Mouse (Mus musculus) E14TG2a.4 (cell line): ENCODE data around the gene Lhcgr.

Source experiments
- H3K27me3 ChIP-seq: 2 replicates; pipeline ENCODE4 v1.6.1; 2014; ENCODE audit warnings: low read length, control low read depth; ENCODE audit not compliant: insufficient read depth
- H3K36me3 ChIP-seq: 2 replicates; pipeline ENCODE4 v1.6.1; 2014; ENCODE audit warnings: low read length, control low read depth; ENCODE audit not compliant: insufficient read depth
- H3K4me1 ChIP-seq: replicated peaks from 2 replicates; pipeline ENCODE4 v1.6.1; 2014; ENCODE audit warnings: low read depth, low read length, control low read depth
- H3K4me3 ChIP-seq: replicated peaks from 2 replicates; pipeline ENCODE4 v1.5.1; 2014; ENCODE audit warnings: mild to moderate bottlenecking, low read length
- H3K9me3 ChIP-seq: 2 replicates; pipeline ENCODE4 v1.6.1; 2014; ENCODE audit warnings: low read length, control low read depth
- CTCF ChIP-seq: conservative IDR thresholded peaks from 2 replicates; pipeline ENCODE4 v1.5.1; 2014; ENCODE audit warnings: low read length
- NANOG ChIP-seq: IDR thresholded peaks from 2 replicates; pipeline ENCODE4 v1.6.1; 2014; ENCODE audit warnings: borderline replicate concordance, low read length, mixed read lengths
- POU5F1 ChIP-seq: IDR thresholded peaks from 2 replicates; pipeline ENCODE4 v1.6.1; 2014; ENCODE audit warnings: low read length, borderline replicate concordance

Lhcgr gene

DNA sequence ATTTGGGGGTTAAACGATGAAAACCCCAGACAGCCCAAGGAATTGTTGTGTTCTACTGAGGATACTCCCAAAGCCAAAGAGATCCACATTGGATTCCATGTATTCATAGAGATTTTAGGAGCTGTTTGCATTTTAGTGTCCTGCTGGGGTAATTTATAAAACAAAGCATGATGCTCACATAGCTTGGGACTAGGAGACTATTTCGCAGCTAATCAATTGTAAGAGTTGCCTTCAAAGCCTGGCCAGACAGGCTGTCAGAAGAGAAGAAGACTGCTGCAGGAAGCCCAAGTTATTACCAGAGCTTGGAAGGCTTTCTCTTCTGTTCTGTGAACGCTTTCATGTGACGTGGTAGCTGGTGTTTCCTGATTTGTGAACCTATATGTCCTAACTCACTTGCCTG, 5.4 kb downstream of the Lhcgr start:
- TF ChIP-seq NANOG (no peak), POU5F1 (no peak), CTCF (no peak)
- no peaks in the 10 kb centered on the region for H3K9me3 ChIP-seq
- peaks cover 12% of the 10 kb centered on the region for H3K27me3 ChIP-seq
- H3K4me1 ChIP-seq: peaks cover 3% of the 10 kb centered on the region; the same call in 1 of the 2 replicates
- no peaks in the 10 kb centered on the region for H3K36me3 ChIP-seq
- no peak overlapping the region for H3K4me3 ChIP-seq

DNA sequence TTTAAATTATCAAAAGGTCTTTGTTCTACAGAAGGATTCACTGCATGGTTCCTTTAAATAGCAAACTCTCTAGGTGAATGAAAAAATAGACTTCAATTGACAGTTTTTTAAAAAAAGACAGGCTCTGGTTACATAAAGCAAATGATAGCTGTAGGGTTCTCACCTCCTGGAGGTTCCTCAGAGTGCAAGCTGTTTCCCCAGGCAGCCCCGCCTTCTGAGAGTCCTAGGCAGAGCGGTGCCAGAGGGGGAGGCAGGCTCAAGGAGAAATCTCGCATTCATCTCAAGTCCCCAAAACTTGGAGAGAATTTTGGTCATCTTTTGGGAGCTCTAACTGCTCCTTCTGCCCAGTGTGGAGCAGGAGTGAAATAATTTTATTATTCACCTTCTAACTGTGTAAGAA, 12.6 kb downstream of the Lhcgr start:
- no peak overlapping the region for H3K4me3 ChIP-seq
- no peaks in the 10 kb centered on the region for H3K9me3 ChIP-seq
- peaks cover 7% of the 10 kb centered on the region; the same call in 1 of the 2 replicates for H3K4me1 ChIP-seq
- H3K36me3 ChIP-seq: no peaks in the 10 kb centered on the region
- TF ChIP-seq CTCF (no peak), NANOG (no peak), POU5F1 (no peak)
- peaks cover 13% of the 10 kb centered on the region for H3K27me3 ChIP-seq

DNA sequence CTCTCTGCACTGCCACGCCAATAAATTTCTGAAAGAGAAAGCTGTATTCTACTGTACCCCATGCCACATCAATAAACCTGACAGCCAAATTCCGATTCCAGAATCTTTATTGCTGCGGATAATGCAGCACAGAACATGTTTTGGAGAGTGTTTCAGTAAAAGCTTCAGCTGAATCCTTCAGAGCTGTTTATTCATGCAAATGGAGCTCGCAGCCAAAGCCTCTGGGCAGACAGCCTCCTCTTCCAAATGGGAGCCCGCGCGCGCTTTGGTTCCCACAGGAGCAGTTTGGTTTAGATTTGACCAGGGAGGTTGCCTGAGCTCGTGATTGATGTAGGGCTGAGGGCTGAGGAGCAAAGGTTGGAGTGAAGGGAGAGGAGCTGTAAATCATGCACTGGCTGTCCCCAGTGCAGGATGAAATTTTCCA, 17.7 kb downstream of the Lhcgr start:
- no peak overlapping the region for H3K4me3 ChIP-seq
- H3K4me1 ChIP-seq: peaks cover 5% of the 10 kb centered on the region; the same call in 1 of the 2 replicates
- TF ChIP-seq NANOG: no peak
- no peak for TF ChIP-seq POU5F1
- no peak for TF ChIP-seq CTCF
- H3K36me3 ChIP-seq: no peaks in the 10 kb centered on the region
- H3K27me3 ChIP-seq: peaks cover 21% of the 10 kb centered on the region
- no peaks in the 10 kb centered on the region for H3K9me3 ChIP-seq

DNA sequence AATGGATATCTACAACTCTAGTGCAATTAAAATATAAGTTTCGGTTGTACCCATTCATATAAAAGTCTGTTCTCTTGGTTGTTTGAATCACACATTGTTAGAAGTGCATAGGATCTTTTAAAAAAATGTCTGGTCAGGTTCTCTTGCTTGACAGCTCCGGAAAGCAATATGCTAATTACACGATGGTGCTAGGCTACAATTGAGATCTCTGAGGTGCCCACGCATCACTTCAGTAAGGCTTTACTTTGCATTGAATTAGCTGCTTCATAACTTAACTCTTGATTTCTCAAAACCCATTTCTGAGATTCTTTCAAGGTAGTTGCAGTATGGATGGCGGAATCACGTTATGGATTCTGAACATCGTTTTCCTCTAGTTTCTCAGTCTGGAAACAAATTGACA, 21.7 kb downstream of the Lhcgr start:
- Histone ChIP-seq H3K9me3 (no peaks in the 10 kb centered on the region), H3K36me3 (no peaks in the 10 kb centered on the region), H3K4me1 (no peaks in the 10 kb centered on the region), H3K4me3 (no peak overlapping the region), H3K27me3 (peaks cover 19% of the 10 kb centered on the region)
- TF ChIP-seq CTCF (no peak), NANOG (no peak), POU5F1 (no peak)

DNA sequence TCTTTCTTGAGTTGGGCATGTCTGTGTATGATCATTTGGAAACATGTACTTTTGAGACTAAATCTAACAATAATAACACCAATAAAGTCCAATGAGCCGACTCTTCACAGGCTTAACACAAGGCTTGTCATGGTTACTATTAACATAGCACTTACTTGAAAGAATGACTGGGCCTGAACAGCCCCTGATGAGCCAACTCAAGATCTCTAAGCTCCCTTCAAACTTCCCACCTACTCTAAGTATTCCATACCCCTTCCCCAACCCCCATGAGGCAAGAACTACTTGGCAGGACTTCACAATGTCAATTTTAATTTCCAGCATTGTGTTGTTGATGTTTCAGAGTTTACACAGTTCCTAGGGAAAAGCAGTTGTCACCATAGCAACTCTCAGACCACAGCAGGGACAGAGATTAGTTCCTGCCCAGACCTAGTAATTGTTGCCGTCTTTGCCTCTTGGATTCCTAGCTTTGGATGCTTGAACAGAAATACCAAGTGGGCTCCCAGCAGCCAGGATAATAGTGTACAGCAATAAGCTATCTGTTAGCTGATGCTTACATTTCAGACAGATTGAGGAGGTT, 22.4 kb downstream of the Lhcgr start:
- Histone ChIP-seq H3K27me3 (peaks cover 15% of the 10 kb centered on the region), H3K4me1 (peaks cover 6% of the 10 kb centered on the region), H3K36me3 (no peaks in the 10 kb centered on the region), H3K9me3 (no peaks in the 10 kb centered on the region), H3K4me3 (no peak overlapping the region)
- TF ChIP-seq CTCF (no peak), POU5F1 (no peak), NANOG (no peak)

DNA sequence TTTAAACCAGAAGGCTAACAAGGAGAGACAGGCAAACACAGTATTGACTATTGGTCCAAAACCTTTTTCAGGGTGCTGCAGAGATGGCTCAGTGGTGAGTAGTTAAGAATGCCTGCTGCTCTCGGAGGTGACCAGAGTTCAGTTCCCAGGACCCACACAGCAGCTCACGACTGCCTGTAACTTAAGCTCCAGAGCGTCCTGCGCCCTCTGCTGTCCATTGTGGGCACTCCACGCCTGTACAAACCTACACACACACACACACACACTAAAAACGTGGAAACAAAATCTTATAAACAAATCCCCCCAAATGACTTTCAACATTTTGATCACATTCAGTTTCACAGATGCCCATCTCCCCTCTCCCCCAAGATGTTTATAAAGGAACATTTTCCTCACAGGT, 24.9 kb downstream of the Lhcgr start:
- Histone ChIP-seq H3K4me3 (no peak overlapping the region), H3K36me3 (no peaks in the 10 kb centered on the region), H3K4me1 (peaks cover 25% of the 10 kb centered on the region), H3K27me3 (peaks cover 7% of the 10 kb centered on the region), H3K9me3 (no peaks in the 10 kb centered on the region)
- TF ChIP-seq CTCF (no peak), POU5F1 (no peak), NANOG (no peak)

DNA sequence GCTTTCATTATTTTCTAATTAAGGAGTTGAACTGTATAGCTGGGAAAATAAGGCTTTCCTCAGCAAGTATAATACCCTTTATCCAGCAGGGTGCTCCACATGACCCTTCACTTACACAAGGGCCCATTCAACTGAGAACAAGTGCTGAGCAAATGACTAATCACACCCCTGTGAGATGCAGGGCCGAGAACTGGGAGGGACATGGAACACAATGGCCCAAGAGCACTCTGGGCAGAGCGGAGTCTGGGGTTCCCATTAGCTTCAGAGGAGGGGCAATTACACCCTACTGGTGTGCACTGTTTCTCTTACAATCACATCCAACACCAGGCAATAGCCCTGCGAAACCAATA, 27.7 kb downstream of the Lhcgr start:
- H3K4me3 ChIP-seq: no peak overlapping the region
- peaks cover 25% of the 10 kb centered on the region for H3K4me1 ChIP-seq
- no peaks in the 10 kb centered on the region for H3K36me3 ChIP-seq
- no peaks in the 10 kb centered on the region for H3K9me3 ChIP-seq
- TF ChIP-seq CTCF (no peak), NANOG (peak; percentile 91)
- peaks cover 17% of the 10 kb centered on the region for H3K27me3 ChIP-seq

DNA sequence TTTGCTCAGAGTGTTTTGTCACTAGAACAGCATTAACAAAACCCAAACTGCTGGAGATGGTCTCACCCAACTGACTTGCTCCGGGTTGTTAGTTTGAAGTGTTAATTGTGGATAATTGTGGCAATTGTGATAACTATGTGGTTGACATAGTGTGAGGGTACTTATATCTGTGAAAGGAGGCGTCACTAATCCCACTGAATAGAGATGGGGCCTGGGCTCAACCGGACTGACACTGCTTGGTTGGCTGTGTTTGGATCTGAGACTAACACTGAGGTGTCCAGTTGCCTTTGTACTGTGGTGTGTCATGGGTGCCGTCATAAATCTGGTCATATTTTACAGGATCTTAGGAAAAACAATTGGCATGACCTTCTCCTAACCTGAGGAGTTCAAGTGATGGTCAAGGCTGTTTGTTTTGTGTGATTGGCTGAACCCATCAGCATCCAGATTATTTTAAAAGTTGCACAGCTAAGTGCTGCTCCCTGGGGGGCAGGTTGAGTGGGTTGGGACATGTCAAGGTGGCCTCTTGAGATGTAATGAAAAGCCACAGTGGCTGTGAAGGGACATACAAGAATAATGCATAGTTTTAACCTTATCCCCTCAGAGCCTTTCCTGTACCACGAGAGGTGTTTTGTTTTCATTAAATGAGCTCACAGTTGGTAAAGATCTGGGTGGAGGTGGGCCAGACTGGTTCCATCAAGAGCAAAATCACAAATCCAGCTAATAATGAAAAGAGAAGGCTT, 28.2 kb downstream of the Lhcgr start:
- Histone ChIP-seq H3K27me3 (peaks cover 19% of the 10 kb centered on the region), H3K4me1 (peaks cover 25% of the 10 kb centered on the region), H3K4me3 (no peak overlapping the region), H3K9me3 (no peaks in the 10 kb centered on the region), H3K36me3 (no peaks in the 10 kb centered on the region)
- no peak for TF ChIP-seq POU5F1
- TF ChIP-seq CTCF: no peak
- TF ChIP-seq NANOG: peak; percentile 31

DNA sequence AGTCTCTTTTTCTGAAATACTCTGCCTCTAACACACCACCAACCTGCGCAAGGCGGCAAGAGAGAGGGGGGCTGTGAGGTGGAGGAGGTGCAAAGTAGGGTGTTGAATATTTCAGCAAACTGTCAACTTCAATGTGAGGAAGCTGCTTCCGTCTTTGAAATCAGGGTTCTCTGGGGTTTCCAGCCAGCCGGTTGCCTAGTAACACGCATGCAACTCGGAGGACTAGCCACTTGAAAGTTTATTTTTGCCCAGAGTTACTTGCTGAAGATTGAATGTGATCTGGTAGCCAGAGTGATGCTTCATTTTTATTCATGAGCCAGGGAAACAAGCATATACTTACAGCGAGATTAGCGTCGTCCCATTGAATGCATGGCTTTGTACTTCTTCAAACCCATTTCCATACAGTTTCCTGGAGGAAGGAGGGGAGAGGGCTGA, 33.8 kb downstream of the Lhcgr start:
- Histone ChIP-seq H3K36me3 (no peaks in the 10 kb centered on the region), H3K27me3 (peaks cover 56% of the 10 kb centered on the region), H3K9me3 (no peaks in the 10 kb centered on the region), H3K4me3 (no peak overlapping the region), H3K4me1 (peaks cover 34% of the 10 kb centered on the region)
- TF ChIP-seq NANOG: no peak
- TF ChIP-seq POU5F1: no peak
- TF ChIP-seq CTCF: no peak
